Mouse (Mus musculus) small intestine, adult 2 months (tissue): Measurements from ENCODE around the gene Stk17b. TPM values are rescaled to one million over a fixed set of nuclear protein-coding genes. Genes with fewer than 3 reads are reported as not detected.
"Not testable (repeated sequence)": the region's sequence is repeated elsewhere in the genome, so short reads cannot be mapped to it uniquely, and the experiment has no call there.

Experiments
- H3K27ac ChIP-seq: fragments of 200-500 bp; 2 replicates; pipeline ENCODE4 v1.5.1; 2012; ENCODE audit warnings: low read depth, low read length, control low read depth, inconsistent platforms; ENCODE audit not compliant: insufficient read depth
- H3K27me3 ChIP-seq: fragments of 200-500 bp; 2 replicates; pipeline ENCODE4 v1.6.1; 2012; ENCODE audit warnings: mild to moderate bottlenecking, moderate library complexity, low read length, inconsistent platforms; ENCODE audit not compliant: control insufficient read depth, insufficient read depth
- H3K36me3 ChIP-seq: fragments of 200-500 bp; 2 replicates; pipeline ENCODE4 v1.6.1; 2012; ENCODE audit warnings: mild to moderate bottlenecking, low read length, control low read depth, inconsistent platforms; ENCODE audit not compliant: control insufficient read depth, insufficient read depth
- H3K4me1 ChIP-seq: fragments of 200-500 bp; 2 replicates; pipeline ENCODE4 v1.6.1; 2012; ENCODE audit warnings: low read length, inconsistent platforms, mixed read lengths; ENCODE audit not compliant: control insufficient read depth, insufficient read depth, insufficient read length
- H3K4me3 ChIP-seq: fragments of 200-500 bp; 2 replicates; pipeline ENCODE4 v1.5.1; 2012; ENCODE audit warnings: low read depth, mild to moderate bottlenecking, control low read depth, inconsistent platforms, low read length, moderate library complexity
- CTCF ChIP-seq: fragments of 200-500 bp; IDR thresholded peaks from 2 replicates; pipeline ENCODE4 v1.5.1; 2012; ENCODE audit warnings: low read depth, mild to moderate bottlenecking, control low read depth, inconsistent platforms, low read length, moderate library complexity, mixed read lengths; ENCODE audit not compliant: insufficient replicate concordance, insufficient read length; ENCODE audit errors: extremely low read depth
- POLR2A ChIP-seq: fragments of 200-500 bp; IDR thresholded peaks from 2 replicates; pipeline ENCODE4 v1.6.1; 2012; ENCODE audit warnings: low read depth, mild to moderate bottlenecking, control low read depth, inconsistent platforms, low read length, moderate library complexity
- WGBS: fragments of 180-500 bp; shearing (Covaris S2); methylation state at CpG from one replicate; pipeline ENCODE4 v1.1.7; 2018; 5-methylcytosine and 5-hydroxymethylcytosine counted together
- polyA plus RNA-seq: library from polyadenylated mRNA; depleted of rRNA; stranded (reverse); fragments of >200 nt; gene quantifications from 2 replicates; pipeline ENCODE4 v1.2.3, GENCODE M21; 2012

Stk17b gene
- polyA plus RNA-seq, 1 experiment: 11.0 TPM

GRCm38 (mm10) chr1:53772967-53773366 lies 12.1 kb downstream of the Stk17b start:
- WGBS: 81% methylated on average over 3 of the region's 3 CpGs
- no peak overlapping the region for H3K4me3 ChIP-seq

GRCm38 (mm10) chr1:53771476-53771875 lies 13.5 kb downstream of the Stk17b start:
- H3K36me3 ChIP-seq: peaks cover 22% of the 10 kb centered on the region

More at GRCm38 (mm10) chr1:53772967-53773366, 12.1 kb downstream of the Stk17b start:
- H3K4me1 ChIP-seq: peaks cover 2% of the 10 kb centered on the region; the same call in 1 of the 2 replicates
- no peaks in the 10 kb centered on the region for H3K27me3 ChIP-seq
- H3K27ac ChIP-seq: no peak overlapping the region
- H3K36me3 ChIP-seq: peaks cover 22% of the 10 kb centered on the region
- TF ChIP-seq CTCF (no peak), POLR2A (no peak)

GRCm38 (mm10) chr1:53766112-53766511 lies 18.9 kb downstream of the Stk17b start:
- Histone ChIP-seq H3K27me3 (no peaks in the 10 kb centered on the region), H3K4me3 (no peak overlapping the region), H3K27ac (no peak overlapping the region), H3K4me1 (0 out of 2 replicates have a peak, but pooled peaks cover 2% of the 10 kb centered on the region), H3K36me3 (peaks cover 45% of the 10 kb centered on the region)
- no peak for TF ChIP-seq POLR2A
- TF ChIP-seq CTCF: no peak
- 46% methylated on average over 2 of the region's 2 CpGs for WGBS

More at GRCm38 (mm10) chr1:53771476-53771875, 13.5 kb downstream of the Stk17b start:
- WGBS: 92% methylated on average over 6 of the region's 6 CpGs
- Histone ChIP-seq H3K27ac (no peak overlapping the region), H3K4me1 (no peaks in the 10 kb centered on the region), H3K4me3 (no peak overlapping the region), H3K27me3 (no peaks in the 10 kb centered on the region)
- TF ChIP-seq CTCF (no peak), POLR2A (no peak)

- no peak overlapping the region for H3K4me3 ChIP-seq
- H3K27ac ChIP-seq: no peak overlapping the region
- H3K36me3 ChIP-seq: peaks cover 42% of the 10 kb centered on the region
- WGBS: 86% methylated on average over 4 of the region's 4 CpGs
- H3K27me3 ChIP-seq: no peaks in the 10 kb centered on the region
- TF ChIP-seq CTCF: no peak
- no peak for TF ChIP-seq POLR2A
- H3K4me1 ChIP-seq: no peaks in the 10 kb centered on the region
These were observed 27.7 kb downstream of the Stk17b start for GRCm38 (mm10) chr1:53757316-53757715.

- H3K4me1 ChIP-seq, H3K4me3 ChIP-seq, H3K27me3 ChIP-seq, H3K27ac ChIP-seq: not testable (repeated sequence)
- WGBS: 84% methylated on average over 2 of the region's 2 CpGs
- H3K36me3 ChIP-seq: peaks cover 23% of the 10 kb centered on the region
These were observed 31.5 kb downstream of the Stk17b start for GRCm38 (mm10) chr1:53753501-53753900.

GRCm38 (mm10) chr1:53751144-53751543 lies 33.9 kb downstream of the Stk17b start:
- Histone ChIP-seq H3K27me3 (no peaks in the 10 kb centered on the region), H3K4me1 (no peaks in the 10 kb centered on the region), H3K27ac (no peak overlapping the region), H3K36me3 (peaks cover 10% of the 10 kb centered on the region), H3K4me3 (no peak overlapping the region)
- 98% methylated on average over 1 of the region's 1 CpGs for WGBS
- no peak for TF ChIP-seq CTCF
- no peak for TF ChIP-seq POLR2A

GRCm38 (mm10) chr1:53750697-53751096 lies 34.3 kb downstream of the Stk17b start:
- H3K4me1 ChIP-seq, H3K27ac ChIP-seq, H3K27me3 ChIP-seq, H3K4me3 ChIP-seq: not testable (repeated sequence)
- 93% methylated on average over 7 of the region's 7 CpGs for WGBS
- H3K36me3 ChIP-seq: peaks cover 10% of the 10 kb centered on the region

GRCm38 (mm10) chr1:53749881-53750385 lies 35.1 kb downstream of the Stk17b start:
- H3K4me3 ChIP-seq, H3K27ac ChIP-seq, H3K27me3 ChIP-seq, H3K4me1 ChIP-seq, H3K36me3 ChIP-seq: not testable (repeated sequence)
- 84% methylated on average over 1 of the region's 1 CpGs for WGBS
